Mouse (Mus musculus) right cerebral cortex, adult 2 months (tissue): ENCODE results near the gene Prrc2b.

Experiments used
- DNase-seq, 2 experiments: peaks; one replicate each; pipeline ENCODE4 v3.0.0; 2021 to 2022; ENCODE audit warnings: low spot score in 2 of 2

Prrc2b gene

DNA sequence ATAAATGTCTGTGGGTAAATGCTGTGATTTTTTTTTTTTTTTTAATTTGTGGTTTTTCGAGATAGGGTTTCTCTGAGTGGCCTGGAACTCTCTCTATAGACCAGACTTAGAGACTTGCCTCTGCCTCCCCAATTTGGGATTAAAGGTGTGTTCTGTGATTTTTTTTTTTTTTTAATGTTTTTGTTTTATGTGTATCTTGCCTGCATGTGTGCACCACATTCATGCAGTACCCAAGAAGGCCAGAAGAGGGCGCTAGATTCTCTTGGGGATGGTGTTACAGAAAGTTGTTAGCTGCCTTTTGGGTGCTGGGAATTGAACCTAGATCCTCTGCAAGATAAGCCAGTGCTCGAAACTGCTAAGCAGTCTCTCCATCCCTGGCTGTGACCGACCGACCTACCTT lies 10.1 kb downstream of the Prrc2b start:
- DNase-seq, result no peak

DNA sequence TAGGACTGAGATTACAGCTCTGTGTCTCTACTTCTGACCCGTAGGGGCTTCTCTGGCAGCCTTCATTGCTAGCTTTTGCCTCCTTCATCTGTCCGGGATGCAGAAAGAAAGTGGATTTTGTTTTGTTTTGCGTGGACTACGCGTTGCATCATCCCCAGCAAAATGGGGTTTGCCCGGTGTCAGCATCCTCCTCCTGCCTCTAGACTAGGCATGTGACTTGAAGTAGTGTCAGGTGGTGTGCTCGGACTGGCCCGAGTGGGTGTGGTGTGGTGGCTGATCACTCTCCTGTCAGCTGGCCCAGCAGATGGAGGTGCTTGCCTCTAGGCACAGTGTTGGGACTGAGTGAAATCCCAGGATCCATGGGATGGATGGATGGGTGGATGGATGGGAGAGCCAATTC lies 11.2 kb downstream of the Prrc2b start:
- no peak for DNase-seq

- DNase-seq, result no peak
Observed at GRCm38 (mm10) chr2:32162646-32163045, 11.8 kb downstream of the Prrc2b start.

GRCm38 (mm10) chr2:32163057-32163456 lies 12.2 kb downstream of the Prrc2b start:
- DNase-seq, result no peak

DNA sequence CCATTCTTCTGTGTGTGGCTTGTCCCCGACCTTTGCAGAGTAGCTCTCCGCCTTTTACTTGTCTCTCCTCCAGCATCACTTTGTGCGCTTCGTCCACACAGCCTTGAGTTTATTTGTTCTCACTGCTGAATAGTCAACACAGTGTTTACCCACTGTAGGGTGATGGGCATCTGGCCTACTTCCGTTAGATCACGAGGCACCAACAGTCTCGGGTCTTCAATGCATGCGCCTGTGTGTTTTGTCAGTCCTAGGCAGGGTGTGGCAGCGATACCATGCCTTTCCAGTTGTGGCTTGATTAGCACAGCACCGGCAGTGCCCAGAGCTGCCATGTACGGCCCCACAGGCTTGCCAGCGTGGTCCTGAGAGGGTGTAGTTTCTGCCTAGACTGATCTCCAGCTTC lies 13.6 kb downstream of the Prrc2b start:
- DNase-seq, result no peak

- no peak for DNase-seq
Observed at GRCm38 (mm10) chr2:32165040-32165800, 14.3 kb downstream of the Prrc2b start.

GRCm38 (mm10) chr2:32166581-32166980 lies 15.7 kb downstream of the Prrc2b start:
- no peak for DNase-seq

DNA sequence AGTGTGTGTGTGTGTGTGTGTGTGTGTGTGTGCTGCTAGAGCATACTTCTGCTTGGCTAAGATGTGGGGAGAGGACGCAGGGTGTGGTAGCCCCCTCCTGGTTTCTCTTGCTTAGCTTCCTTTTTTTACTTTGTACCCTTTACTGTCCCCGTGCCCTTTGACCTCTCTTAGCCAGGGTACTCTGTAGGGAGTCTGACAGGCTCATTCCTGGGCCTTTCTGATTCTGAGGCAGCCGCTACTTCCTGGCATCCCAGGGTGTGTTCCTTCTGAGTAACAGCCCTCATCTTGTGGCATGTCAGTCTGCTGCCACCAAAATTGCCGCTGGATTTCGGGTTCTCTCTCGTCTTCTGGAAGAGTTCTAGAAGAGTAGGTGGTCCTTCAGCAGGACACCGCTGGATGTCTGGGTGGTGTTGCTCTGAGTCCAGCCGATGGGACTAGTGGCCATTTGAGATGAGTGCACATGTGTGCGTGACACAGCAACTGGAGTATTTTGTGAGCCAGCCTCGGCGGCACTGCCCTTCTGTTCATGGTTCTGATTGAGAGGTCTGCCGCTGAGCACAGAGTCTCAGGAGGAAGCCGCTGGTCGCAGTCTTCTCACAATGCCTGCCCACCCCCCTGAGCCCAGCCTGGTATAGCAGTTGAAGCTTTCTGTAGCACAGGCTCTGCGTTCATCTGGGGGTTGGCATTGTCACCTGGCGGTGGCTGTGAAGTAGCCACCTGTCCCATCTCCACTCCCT lies 16.3 kb downstream of the Prrc2b start:
- no peak for DNase-seq

- DNase-seq, result peak; percentile 64 to 75
Observed at GRCm38 (mm10) chr2:32167819-32168218, 16.9 kb downstream of the Prrc2b start.

GRCm38 (mm10) chr2:32169292-32169691 lies 18.4 kb downstream of the Prrc2b start:
- no peak for DNase-seq

DNA sequence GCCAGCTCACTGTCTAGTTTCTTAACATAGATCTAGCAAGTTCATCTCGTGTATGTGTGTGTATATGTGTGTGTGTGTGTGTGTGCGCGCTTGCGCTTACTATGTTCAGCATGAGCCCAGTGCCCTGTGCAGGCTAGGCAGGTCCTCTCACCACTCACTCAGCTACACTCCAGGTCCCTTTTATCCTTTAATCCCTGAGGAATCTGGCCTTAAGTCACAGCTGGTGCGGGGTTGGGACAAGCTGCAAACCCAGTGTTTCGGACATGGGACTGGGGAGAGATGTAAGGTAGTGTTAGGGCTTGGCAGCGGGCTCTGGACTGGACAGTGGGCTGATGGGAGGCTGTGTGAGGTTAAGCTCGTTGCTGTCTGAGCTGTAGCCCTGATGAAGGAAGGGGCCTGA lies 19.1 kb downstream of the Prrc2b start:
- no peak for DNase-seq

GRCm38 (mm10) chr2:32171658-32172433 lies 21.0 kb downstream of the Prrc2b start:
- no peak for DNase-seq

- DNase-seq, result no peak
Observed at GRCm38 (mm10) chr2:32174170-32174741, 23.4 kb downstream of the Prrc2b start.

- DNase-seq, result peak in 1 of 2 experiments; percentile 69
Observed at GRCm38 (mm10) chr2:32175051-32175466, 24.2 kb downstream of the Prrc2b start.

DNA sequence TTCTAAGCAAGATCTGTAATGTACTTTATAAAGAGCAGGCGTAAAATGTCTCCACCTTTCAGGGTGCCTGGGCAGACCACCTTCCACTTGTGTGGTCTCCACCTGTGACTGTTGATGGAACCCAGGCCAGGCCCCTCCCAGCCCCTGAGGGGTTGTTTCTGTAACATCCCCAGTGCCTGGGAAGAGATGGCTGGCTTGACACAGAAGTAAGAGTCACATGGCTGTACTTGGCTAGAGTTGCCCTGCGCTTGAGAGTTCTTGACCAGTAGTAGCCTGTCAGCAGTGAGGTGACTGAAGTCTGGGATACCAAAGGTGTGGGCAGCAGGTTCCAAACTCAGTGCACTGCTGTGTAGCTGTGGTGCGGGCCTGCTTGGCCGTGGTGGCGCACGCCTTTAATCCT lies 24.6 kb downstream of the Prrc2b start:
- DNase-seq, result no peak

DNA sequence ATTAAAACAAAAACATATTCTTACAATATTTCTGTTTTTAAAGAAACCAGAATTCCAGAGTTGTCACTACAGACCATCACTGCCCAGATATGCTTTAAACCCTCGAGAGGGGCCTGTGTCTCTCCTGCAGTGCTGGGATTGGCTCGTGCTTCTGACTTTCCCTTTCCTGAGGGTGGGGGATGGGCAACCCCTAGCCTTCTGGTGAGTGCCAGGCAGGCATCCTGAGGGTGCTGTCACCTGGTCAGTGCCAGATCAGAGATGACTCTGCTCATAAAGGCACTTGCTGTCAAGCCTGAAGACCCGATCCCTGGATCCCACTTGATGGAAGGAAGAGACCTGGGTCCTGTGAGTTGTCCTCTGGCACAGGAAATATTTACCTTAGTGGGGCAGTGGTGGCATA lies 26.0 kb downstream of the Prrc2b start:
- DNase-seq, result no peak

- DNase-seq, result no peak
Observed at GRCm38 (mm10) chr2:32177397-32178060, 26.6 kb downstream of the Prrc2b start.

DNA sequence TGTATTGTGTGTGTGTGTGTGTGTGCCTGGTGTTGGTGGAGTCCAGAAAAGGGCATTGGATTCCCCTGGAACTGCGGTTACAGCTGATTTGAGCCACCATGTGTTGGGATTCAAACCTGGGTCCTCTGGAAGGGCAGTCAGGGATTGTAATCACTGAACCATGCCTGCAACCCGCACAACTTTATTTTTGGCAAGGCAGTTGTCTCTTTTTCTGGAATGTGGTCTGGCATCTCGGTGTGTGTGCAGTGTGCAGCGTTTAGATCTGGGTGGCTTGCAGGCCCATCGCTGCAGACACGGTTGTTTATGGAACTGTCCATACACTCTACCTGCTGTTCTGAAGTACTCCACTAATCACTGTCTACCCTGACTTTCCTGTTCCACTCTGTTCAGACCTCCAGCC lies 28.5 kb downstream of the Prrc2b start:
- no peak for DNase-seq

DNA sequence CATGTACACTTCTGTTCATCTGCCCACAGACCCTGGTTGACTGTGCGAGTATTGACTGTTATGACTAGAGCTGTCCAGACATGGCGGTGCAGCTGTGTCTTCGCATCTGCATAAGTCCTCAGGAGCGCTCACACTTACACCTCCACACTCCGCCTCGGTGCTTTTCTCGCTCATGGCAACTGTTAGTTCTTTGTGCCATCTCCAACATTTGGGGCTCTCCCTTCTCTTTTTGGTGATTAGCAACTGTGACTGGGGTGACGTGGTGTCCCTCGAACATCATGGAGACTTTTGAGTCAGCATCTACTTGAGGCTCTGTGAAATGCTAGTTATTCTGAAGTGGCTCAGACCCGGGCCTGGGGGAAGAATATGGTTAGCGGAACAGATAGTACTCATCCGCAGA lies 29.2 kb downstream of the Prrc2b start:
- no peak for DNase-seq

DNA sequence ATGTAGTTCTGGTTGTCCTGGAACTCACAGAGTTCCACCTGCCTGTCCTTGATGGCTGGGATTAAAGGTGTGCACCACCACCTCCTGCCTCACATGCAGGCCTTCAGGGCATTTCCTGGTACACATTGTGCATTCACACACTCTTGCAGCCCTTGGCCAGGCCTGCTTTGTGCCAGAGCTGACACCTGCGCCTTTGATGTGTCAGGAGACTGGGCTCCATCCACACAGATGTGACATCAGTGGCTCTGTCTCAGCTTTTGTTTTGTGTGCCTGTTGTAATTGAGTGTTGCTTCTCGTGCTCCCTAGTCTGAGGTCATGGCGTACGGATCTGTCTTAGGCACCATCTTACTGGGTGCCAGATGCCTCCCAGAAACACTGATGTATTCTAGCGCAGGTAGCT lies 30.5 kb downstream of the Prrc2b start:
- DNase-seq, result no peak

DNA sequence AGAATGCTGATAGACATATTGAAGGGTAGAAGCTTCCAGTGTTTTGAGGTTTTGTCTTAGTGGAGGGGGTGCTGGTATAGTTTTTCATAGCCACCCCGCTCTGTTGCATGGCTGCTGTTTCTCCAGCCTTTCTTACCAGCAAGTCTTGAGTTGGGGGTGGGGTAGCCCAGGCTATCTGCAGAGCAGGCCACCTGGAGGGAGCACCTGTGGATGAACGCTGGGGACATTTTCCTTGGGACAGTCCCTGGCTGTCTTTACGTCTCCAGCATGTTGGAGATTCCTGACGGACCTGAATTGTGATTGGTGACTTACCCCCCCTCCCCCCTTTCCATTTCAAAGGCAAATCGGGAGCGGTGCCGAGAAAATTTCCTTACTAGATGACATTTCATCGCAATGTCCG lies 31.2 kb downstream of the Prrc2b start:
- DNase-seq, result no peak
